Mouse (Mus musculus): ENCODE measurements around the gene Olfr566. TPM values are rescaled to one million over a fixed set of nuclear protein-coding genes. Genes with fewer than 3 reads are reported as not detected.

The Olfr566 gene
- total RNA-seq (2021), result not detected
- long read RNA-seq, experiment 1, result 0 reads
- long read RNA-seq, experiment 2, result 0 reads

- TF ChIP-seq CTCF (IDR thresholded peaks at IDR 0.05), result no peak
- Histone ChIP-seq H3K27ac (no peak within 1 kb of the TSS), H3K4me3 (no peak within 1 kb of the TSS)
- DNase-seq (ENCODE audit: extremely low spot score in 1 of 2, low spot score in 2 of 2), result no peak
- intact Hi-C loops (cut with DNase I), result loop anchor here (5.0 kb wide), 1 partner anchor 194 kb away; the partner anchor contains the start of gene Olfr583
These were observed at the start of gene Olfr566 for GRCm38 (mm10) chr7:102858665-102859064. Olfr566 (minus strand) TSS chr7:102858765.

- no peak for TF ChIP-seq CTCF (IDR thresholded peaks at IDR 0.05)
- intact Hi-C loops (cut with DNase I), result no loop called here
- no peak for DNase-seq (ENCODE audit: extremely low spot score in 1 of 2, low spot score in 2 of 2)
- no peak within 1 kb of the TSS for H3K4me3 ChIP-seq
- H3K27ac ChIP-seq, result no peak within 1 kb of the TSS
These were observed 32.2 kb upstream of the Olfr566 start, which contains the start of gene Olfr569 for GRCm38 (mm10) chr7:102890782-102891181. Olfr569 (minus strand) TSS chr7:102890882.

- TF ChIP-seq CTCF (IDR thresholded peaks at IDR 0.05), result no peak
- Histone ChIP-seq H3K27ac (no peak within 1 kb of the TSS), H3K4me3 (no peak within 1 kb of the TSS)
- no peak for DNase-seq (ENCODE audit: extremely low spot score in 1 of 2, low spot score in 2 of 2)
- intact Hi-C loops (cut with DNase I), result no loop called here
These were observed 18.3 kb upstream of the Olfr566 start, which contains the start of gene Olfr568 for GRCm38 (mm10) chr7:102876822-102877221. Olfr568 (plus strand) TSS chr7:102877122.

- Histone ChIP-seq H3K4me3 (no peak overlapping the region), H3K27ac (no peak overlapping the region)
- no peak for TF ChIP-seq CTCF (IDR thresholded peaks at IDR 0.05)
- no peak for DNase-seq (ENCODE audit: extremely low spot score in 1 of 2, low spot score in 2 of 2)
- intact Hi-C loops (cut with DNase I), result loop anchor here (5.0 kb wide), 1 partner anchor 196 kb away; the partner anchor contains the start of gene Olfr583
These were observed 2.8 kb downstream of the Olfr566 start for GRCm38 (mm10) chr7:102855807-102856206.

Other genes with a start within 250 kb of the Olfr566 start
- not detected for gene Olfr553, start 240.5 kb downstream of the Olfr566 start, total RNA-seq (2021)
- not detected for gene Olfr554, start 220.3 kb downstream of the Olfr566 start, total RNA-seq (2021)
- gene Olfr555, start 199.9 kb downstream of the Olfr566 start, total RNA-seq (2021), result not detected
- gene Olfr556, start 193.9 kb downstream of the Olfr566 start, total RNA-seq (2021), result not detected
- gene Trim68, start 171.4 kb downstream of the Olfr566 start, total RNA-seq (2021), result 1 to 10 TPM; 4.9 to 6.2 TPM
- under 1 TPM in 1 of 2 experiments, not detected in 1; 0.21 TPM for gene Olfr557, start 162.9 kb downstream of the Olfr566 start, total RNA-seq (2021)
- gene Olfr558, start 156.6 kb downstream of the Olfr566 start, total RNA-seq (2021), result under 1 TPM; 0.21 to 0.25 TPM
- gene Olfr33, start 139.7 kb downstream of the Olfr566 start, total RNA-seq (2021), result not detected
- gene Olfr559, start 131.3 kb downstream of the Olfr566 start, total RNA-seq (2021), result not detected
- gene Olfr560, start 99.4 kb downstream of the Olfr566 start, total RNA-seq (2021), result under 1 TPM in 1 of 2 experiments, not detected in 1; 0.16 TPM
- 1 to 10 TPM in 1 of 2 experiments, under 1 TPM in 1; 0.88 to 1.0 TPM for gene Olfr78, start 99.3 kb downstream of the Olfr566 start, total RNA-seq (2021)
- gene Olfr561, start 87.5 kb downstream of the Olfr566 start, total RNA-seq (2021), result not detected
- not detected for gene Olfr564, start 55.3 kb downstream of the Olfr566 start, total RNA-seq (2021)
- gene Olfr568, start 18.4 kb upstream of the Olfr566 start, total RNA-seq (2021), result not detected
- gene Olfr569, start 32.1 kb upstream of the Olfr566 start, total RNA-seq (2021), result not detected
- gene Olfr570, start 35.8 kb upstream of the Olfr566 start, total RNA-seq (2021), result not detected
- gene Olfr571, start 58.8 kb upstream of the Olfr566 start, total RNA-seq (2021), result not detected
- not detected for gene Olfr572, start 65.6 kb upstream of the Olfr566 start, total RNA-seq (2021)
- gene Olfr573-ps1, start 83.8 kb upstream of the Olfr566 start, total RNA-seq (2021), result not detected
- not detected for gene Olfr574, start 89.7 kb upstream of the Olfr566 start, total RNA-seq (2021)
- not detected for gene Olfr575, start 100.0 kb upstream of the Olfr566 start, total RNA-seq (2021)
- not detected for gene Olfr576, start 103.9 kb upstream of the Olfr566 start, total RNA-seq (2021)
- gene Olfr577, start 117.2 kb upstream of the Olfr566 start, total RNA-seq (2021), result not detected
- not detected for gene Olfr578, start 130.6 kb upstream of the Olfr566 start, total RNA-seq (2021)
- gene Olfr582, start 179.3 kb upstream of the Olfr566 start, total RNA-seq (2021), result not detected
- not detected for gene Olfr583, start 192.5 kb upstream of the Olfr566 start, total RNA-seq (2021)
- gene Olfr584, start 223.1 kb upstream of the Olfr566 start, total RNA-seq (2021), result not detected
- gene Olfr585, start 239.0 kb upstream of the Olfr566 start, total RNA-seq (2021), result not detected

Data from left cerebral cortex, adult 2 months (tissue).